Mouse (Mus musculus) embryonic fibroblast, embryonic 13.5 days (primary cell): ENCODE data around the gene Npas1. TPM values are rescaled to one million over a fixed set of nuclear protein-coding genes. Genes with fewer than 3 reads are reported as not detected.

Experiments
- H3K27ac ChIP-seq: 2 replicates; pipeline ENCODE4 v1.5.1; 2012; ENCODE audit warnings: low read length, control low read depth, inconsistent platforms; ENCODE audit not compliant: insufficient read depth
- H3K4me1 ChIP-seq: 2 replicates; pipeline ENCODE4 v1.6.1; 2011; ENCODE audit warnings: low read length; ENCODE audit not compliant: control insufficient read depth, insufficient read depth
- H3K4me3 ChIP-seq: 2 replicates; pipeline ENCODE4 v1.5.1; 2011; ENCODE audit warnings: mild to moderate bottlenecking, control low read depth, low read length; ENCODE audit not compliant: insufficient read depth
- CTCF ChIP-seq: IDR thresholded peaks from 2 replicates; pipeline ENCODE4 v1.5.1; 2011; ENCODE audit warnings: mild to moderate bottlenecking, control low read depth, low read length, moderate library complexity, borderline replicate concordance; ENCODE audit not compliant: insufficient read depth
- POLR2A ChIP-seq: IDR thresholded peaks from 2 replicates; pipeline ENCODE4 v1.6.1; 2011; ENCODE audit warnings: low read depth, mild to moderate bottlenecking, control low read depth, low read length, moderate library complexity
- polyA plus RNA-seq: library from polyadenylated mRNA; stranded (reverse); fragments of >200 nt; gene quantifications from 2 replicates; pipeline ENCODE4 v1.2.4, GENCODE M21; 2011; ENCODE audit warnings: low read depth; ENCODE audit not compliant: missing spikeins, insufficient read length

Npas1 gene
- polyA plus RNA-seq, 1 experiment = not detected

DNA sequence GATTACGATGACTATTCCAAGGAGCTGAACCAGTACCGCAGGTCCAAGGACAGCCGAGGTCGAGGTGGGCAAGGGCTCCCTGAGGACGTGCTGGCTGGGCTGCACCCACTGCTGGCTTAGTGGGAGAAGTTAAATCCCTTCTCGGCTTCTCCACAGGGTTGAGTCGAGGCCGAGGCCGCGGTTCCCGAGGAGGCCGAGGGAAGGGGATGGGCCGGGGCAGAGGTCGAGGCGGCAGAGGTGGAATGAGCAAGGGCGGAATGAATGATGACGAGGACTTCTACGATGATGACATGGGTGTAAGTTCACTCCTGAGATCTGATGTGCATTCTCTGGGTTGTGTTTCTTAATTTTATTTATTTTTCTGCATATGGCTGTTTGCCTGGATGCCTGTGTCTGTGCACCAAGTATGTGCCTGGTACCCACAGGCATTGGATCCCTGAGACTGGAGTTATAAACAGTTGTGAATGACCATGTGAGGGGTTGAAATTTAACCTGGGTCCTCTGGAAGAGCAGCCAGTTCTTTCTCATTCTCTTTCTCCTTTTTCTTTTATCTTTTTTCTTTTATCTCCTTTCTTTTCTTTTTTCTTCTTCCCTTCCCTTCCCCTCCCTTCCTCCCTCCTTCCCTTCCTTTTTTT lies 55.2 kb downstream of the Npas1 start:
- no peak overlapping the region for H3K27ac ChIP-seq
- no peak for TF ChIP-seq CTCF
- TF ChIP-seq POLR2A = no peak
- no peaks in the 10 kb centered on the region for H3K4me1 ChIP-seq
- no peak overlapping the region for H3K4me3 ChIP-seq

DNA sequence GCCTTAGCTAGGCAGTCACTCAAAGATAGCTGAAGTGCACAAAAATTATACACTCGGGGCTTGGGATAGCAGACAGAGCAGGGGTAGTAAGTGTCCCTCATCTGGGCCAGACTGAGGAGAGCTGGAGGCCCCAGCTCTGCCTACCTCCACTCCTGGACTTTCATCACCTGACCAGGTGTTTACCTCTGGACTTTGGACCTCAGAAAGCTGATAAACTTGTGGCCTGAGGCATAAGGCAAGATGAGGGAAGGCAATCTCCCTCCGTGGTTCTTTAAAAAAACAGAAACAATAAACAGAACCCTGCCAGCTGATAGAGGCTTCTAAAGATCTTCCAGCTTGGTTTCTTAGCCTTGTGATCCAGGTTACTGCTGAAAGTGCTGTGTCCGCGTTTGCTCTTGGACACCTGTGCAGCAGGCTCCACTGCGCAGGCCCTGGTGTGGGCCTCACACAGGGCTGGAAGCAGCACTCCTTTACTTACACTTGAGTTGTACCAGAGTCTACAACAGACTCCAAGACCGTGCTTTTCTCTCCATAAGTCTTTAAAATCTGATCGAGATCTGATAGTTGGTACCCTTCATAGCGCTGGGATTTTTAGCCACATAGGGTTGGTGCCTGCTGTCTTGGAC lies 56.9 kb downstream of the Npas1 start:
- H3K27ac ChIP-seq = no peak overlapping the region
- H3K4me1 ChIP-seq = no peaks in the 10 kb centered on the region
- TF ChIP-seq POLR2A (no peak), CTCF (no peak)
- no peak overlapping the region for H3K4me3 ChIP-seq

DNA sequence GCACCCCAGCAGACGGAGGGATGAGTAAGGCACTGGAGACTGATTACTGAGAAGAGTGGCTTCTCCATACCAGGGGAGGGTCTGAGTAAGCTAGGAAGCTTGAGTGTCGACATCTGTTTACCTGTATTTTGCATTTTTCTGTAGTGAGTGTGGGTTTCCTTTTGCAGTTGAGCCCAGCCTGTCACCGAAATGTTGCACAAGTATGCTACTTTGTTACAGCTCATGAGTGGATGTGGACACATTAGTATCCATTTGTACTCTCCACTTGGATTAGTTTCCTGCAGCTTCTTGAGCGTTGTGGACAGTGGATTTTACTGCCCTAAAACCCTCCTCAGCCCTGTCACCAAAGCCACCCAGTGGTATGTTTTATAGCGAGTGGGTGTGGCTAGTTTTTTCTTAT lies 58.8 kb downstream of the Npas1 start:
- Histone ChIP-seq H3K4me1 (no peaks in the 10 kb centered on the region), H3K27ac (no peak overlapping the region), H3K4me3 (no peak overlapping the region)
- TF ChIP-seq CTCF (no peak), POLR2A (no peak)

DNA sequence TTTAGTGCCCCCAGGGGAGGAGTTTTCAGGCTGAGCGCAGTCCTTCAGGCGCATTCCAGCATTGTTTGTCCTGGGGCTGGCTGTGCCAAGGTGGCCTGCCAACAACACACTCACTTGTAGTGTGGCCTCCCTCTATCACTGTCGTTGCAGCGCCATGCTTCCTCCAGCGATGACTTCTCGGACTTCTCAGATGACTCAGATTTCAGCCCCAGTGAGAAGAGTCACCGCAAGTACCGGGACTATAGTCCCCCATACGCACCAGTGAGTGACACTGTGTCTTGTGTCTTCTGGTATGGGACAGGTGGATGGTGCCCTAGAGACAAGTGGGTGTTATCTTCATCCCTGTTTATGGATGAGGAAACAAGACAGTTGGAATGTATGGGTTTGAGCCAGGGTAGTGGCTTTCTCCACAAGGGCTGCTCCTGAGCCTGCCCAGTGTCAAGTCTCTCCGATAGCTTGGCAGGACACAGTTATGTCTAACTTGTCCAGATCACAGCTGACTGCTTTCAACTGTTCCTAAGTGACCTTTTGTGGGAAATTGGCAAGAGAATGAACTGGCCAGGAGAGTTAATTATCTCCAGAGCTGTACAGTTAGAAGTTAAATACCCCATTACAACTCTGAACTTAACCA lies 60.3 kb downstream of the Npas1 start:
- H3K4me1 ChIP-seq = no peaks in the 10 kb centered on the region
- H3K4me3 ChIP-seq = no peak overlapping the region
- no peak overlapping the region for H3K27ac ChIP-seq
- TF ChIP-seq POLR2A (no peak), CTCF (no peak)

DNA sequence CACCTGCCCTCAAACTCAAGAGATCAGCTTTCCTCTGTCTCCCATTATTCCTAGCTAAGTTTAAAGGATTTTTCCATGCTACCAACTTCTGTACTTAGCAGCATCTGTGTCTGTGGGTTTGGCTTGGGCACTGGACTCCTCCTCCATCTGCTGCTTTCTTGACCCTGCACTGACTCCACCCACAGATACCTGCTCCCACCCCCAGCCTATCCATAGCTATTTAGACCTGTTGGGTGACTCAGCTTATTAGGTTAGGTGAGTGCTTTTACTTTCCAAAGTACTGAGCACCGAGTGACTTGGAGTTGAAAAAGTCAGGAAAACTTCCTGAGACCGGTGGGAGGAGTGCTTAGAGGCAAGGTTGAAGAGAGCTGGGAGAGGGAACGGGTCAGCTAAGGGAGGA lies 62.1 kb downstream of the Npas1 start:
- no peak for TF ChIP-seq CTCF
- TF ChIP-seq POLR2A = no peak
- H3K4me3 ChIP-seq = no peak overlapping the region
- H3K4me1 ChIP-seq = no peaks in the 10 kb centered on the region
- H3K27ac ChIP-seq = no peak overlapping the region

DNA sequence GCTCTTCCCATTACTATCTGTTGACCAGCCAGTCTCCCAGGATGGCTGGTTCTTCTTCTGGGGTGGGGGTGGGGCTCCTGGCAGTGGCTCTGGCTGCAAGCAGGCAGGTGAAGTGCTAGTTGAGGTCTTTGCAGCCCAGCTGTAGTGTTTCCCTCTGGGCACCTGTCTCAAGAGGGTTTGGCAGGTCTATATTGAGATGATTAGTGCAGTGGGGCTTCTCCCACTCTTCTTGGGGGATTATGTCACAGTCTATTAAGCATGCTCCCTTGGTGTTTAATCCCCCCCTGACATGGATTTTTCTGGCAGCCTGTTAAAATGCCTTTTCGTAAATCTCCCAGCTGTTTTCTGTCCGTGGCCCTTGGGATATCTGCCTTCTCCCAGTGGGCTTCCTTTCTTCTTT lies 64.6 kb downstream of the Npas1 start:
- Histone ChIP-seq H3K4me1 (no peaks in the 10 kb centered on the region), H3K4me3 (no peak overlapping the region), H3K27ac (no peak overlapping the region)
- TF ChIP-seq CTCF (no peak), POLR2A (no peak)

DNA sequence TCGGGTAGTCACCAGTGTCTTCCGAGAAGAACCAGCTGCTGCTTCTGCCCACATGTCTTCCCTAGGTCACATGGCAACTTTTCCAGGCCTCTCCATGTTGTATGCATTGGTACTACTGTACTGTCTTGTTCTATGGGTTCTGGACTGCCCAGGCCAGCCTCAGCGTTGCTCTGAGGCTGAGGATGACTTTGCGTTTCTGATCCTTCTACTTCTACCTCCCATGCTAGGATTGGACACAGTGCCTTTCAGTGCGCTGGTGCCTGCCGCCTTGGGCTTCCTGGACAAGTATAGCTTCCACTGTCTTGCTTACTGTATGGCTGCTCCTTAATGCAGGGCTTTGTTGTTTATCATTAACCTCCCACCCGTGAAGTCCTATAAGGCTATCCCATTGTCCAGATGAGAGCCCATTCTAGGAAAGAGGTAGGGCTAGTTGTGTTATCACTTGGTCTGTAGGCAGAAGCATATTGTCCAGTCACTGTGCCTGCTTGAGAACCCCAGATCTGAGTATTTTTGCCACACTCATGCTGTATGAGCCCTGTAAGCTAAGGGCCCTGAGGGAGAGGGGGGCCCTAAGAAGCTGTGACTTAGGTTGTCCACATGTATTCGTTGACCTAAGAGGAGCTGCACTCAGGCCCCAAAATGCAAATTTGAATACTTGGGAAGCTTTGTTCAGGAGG lies 65.2 kb downstream of the Npas1 start:
- Histone ChIP-seq H3K4me3 (no peak overlapping the region), H3K27ac (no peak overlapping the region), H3K4me1 (no peaks in the 10 kb centered on the region)
- no peak for TF ChIP-seq POLR2A
- no peak for TF ChIP-seq CTCF

DNA sequence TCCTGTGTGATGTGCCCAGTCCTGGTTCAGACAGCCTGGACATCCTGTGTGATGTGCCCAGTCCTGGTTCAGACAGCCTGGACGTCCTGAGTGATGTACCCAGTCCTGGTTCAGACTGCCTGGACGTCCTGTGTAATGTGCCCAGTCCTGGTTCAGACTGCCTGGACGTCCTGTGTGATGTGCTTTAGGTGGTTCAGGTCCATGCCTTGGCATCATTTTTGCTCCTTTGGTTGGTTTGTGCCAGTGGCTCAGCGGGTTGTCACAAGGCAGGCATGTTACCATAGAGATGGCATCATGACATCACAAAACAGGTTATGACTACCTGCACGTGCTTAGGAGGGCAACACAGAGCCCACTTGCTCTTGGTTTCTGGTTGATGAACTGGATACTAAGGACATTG lies 66.4 kb downstream of the Npas1 start:
- H3K4me3 ChIP-seq = no peak overlapping the region
- TF ChIP-seq POLR2A (no peak), CTCF (no peak)
- H3K4me1 ChIP-seq = peaks cover 4% of the 10 kb centered on the region; the same call in 1 of the 2 replicates
- H3K27ac ChIP-seq = no peak overlapping the region

DNA sequence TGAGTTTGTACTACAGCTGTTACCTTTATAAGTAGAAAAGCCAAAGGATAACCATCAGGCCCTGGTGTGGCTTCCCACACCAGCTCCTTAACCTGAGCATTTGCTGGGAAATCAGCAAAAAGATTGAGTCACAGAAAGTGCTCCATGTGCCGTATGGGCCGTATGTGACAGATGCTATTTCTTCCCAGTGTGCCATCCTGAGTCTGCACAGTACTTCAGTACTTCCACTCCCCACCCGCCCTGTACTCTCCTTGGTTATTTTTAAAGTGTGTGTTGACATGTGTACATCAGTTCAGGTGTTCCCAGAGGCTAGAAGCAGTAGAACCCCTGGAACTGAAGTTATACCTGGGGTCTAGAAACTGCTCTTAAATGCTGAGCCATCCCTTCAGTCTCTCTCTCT lies 70.5 kb downstream of the Npas1 start:
- Histone ChIP-seq H3K4me1 (peaks cover 13% of the 10 kb centered on the region), H3K27ac (no peak overlapping the region), H3K4me3 (no peak overlapping the region)
- TF ChIP-seq CTCF (no peak), POLR2A (no peak)

Other genes starting within 250 kb of the Npas1 start
- gene C5ar2, start 233.6 kb downstream of the Npas1 start, polyA plus RNA-seq = 0.19 TPM in 1 of 2 replicates, not detected in the other
- gene C5ar1, start 218.2 kb downstream of the Npas1 start, polyA plus RNA-seq = 0.60 and 5.3 TPM in 2 replicates
- 11.1 and 11.6 TPM in 2 replicates for gene Inafm1, start 204.1 kb downstream of the Npas1 start, polyA plus RNA-seq
- 66.0 and 70.9 TPM in 2 replicates for gene Ccdc9, start 190.9 kb downstream of the Npas1 start, polyA plus RNA-seq
- gene Bbc3, start 169.3 kb downstream of the Npas1 start, polyA plus RNA-seq = 15.8 and 19.9 TPM in 2 replicates
- 125 and 133 TPM in 2 replicates for gene Sae1, start 89.9 kb downstream of the Npas1 start, polyA plus RNA-seq
- 27.0 and 29.4 TPM in 2 replicates for gene Zc3h4, start 76.8 kb downstream of the Npas1 start, polyA plus RNA-seq
- gene Tmem160, start 24.9 kb downstream of the Npas1 start, polyA plus RNA-seq = 19.0 and 27.7 TPM in 2 replicates
- gene Arhgap35, start 137.3 kb upstream of the Npas1 start, polyA plus RNA-seq = 68.4 and 71.0 TPM in 2 replicates
- gene Ceacam15, start 198.0 kb upstream of the Npas1 start, polyA plus RNA-seq = not detected in 2 replicates
- not detected in 2 replicates for gene Ceacam9, start 244.2 kb upstream of the Npas1 start, polyA plus RNA-seq